10 mouse cellular contexts compared by ENCODE assay signal in genomic region chr4:115878216-115878678, GRCm38 (mm10). TPM values are rescaled to one million over a fixed set of nuclear protein-coding genes. Genes with fewer than 3 reads are reported as not detected.
DNase-seq lines count a peak whose midpoint lies in the region; ATAC-seq lines count a peak whose summit lies in the region.
"Had no signal": no experiment of that assay in that cellular context is flagged by ENCODE, and none has a peak within 500 bp of the region (broad histone marks: within the 10 kb centered on the region; RNA-seq: fewer than 3 reads in every experiment).

No protein-coding gene starts in this region.

- no peaks in the 10 kb centered on the region for H3K27me3 ChIP-seq in lung, embryonic 16.5 days (ENCODE audit: control insufficient read depth, insufficient read depth, low read depth, low read length)
- peaks cover 32% of the 10 kb centered on the region for H3K27me3 ChIP-seq in forebrain, embryonic 10.5 days (ENCODE audit: poor library complexity, severe bottlenecking)
- peaks cover 34% of the 10 kb centered on the region for H3K27me3 ChIP-seq in limb, embryonic 10.5 days (ENCODE audit: low read depth, poor library complexity, severe bottlenecking)

- H3K9ac ChIP-seq in lung, embryonic 16.5 days (ENCODE audit: low read length): peak overlapping the region; percentile 6; the same call in 1 of the 2 replicates

- no peaks in the 10 kb centered on the region for H3K9me3 ChIP-seq in lung, embryonic 16.5 days (ENCODE audit: control insufficient read depth, low read length)
- no peaks in the 10 kb centered on the region for H3K9me3 ChIP-seq in forebrain, embryonic 10.5 days
- H3K9me3 ChIP-seq in limb, embryonic 10.5 days (replicated peaks): no peaks in the 10 kb centered on the region

- 9% methylated on average over 11 of the region's 11 CpGs for WGBS in lung, embryonic 16.5 days
- 2% methylated on average over 11 of the region's 11 CpGs for WGBS in forebrain, embryonic 10.5 days
- WGBS in limb, embryonic 10.5 days: 2% methylated on average over 11 of the region's 11 CpGs

- H3K4me1 ChIP-seq in lung, embryonic 16.5 days (replicated peaks; ENCODE audit: control insufficient read depth, insufficient read depth, low read length): peaks cover 6% of the 10 kb centered on the region; the same call in 1 of the 2 replicates
- H3K4me1 ChIP-seq in forebrain, embryonic 10.5 days: peaks cover 60% of the 10 kb centered on the region
- H3K4me1 ChIP-seq in limb, embryonic 10.5 days: peaks cover 19% of the 10 kb centered on the region

- ATAC-seq in lung, embryonic 16.5 days (ENCODE audit: low read depth): peak; percentile 31; the same call in 1 of the 2 replicates

- no peaks in the 10 kb centered on the region for H3K36me3 ChIP-seq in lung, embryonic 16.5 days (ENCODE audit: control insufficient read depth, insufficient read depth, low read length)
- peaks cover 35% of the 10 kb centered on the region for H3K36me3 ChIP-seq in forebrain, embryonic 10.5 days (replicated peaks)
- H3K36me3 ChIP-seq in limb, embryonic 10.5 days: peaks cover 31% of the 10 kb centered on the region

- peak overlapping the region; percentile 25; the same call in 1 of the 2 replicates for H3K4me2 ChIP-seq in lung, embryonic 16.5 days (ENCODE audit: low read depth, low read length)

- no peak for DNase-seq in lung, postnatal 36 days
- peak; percentile 74 for DNase-seq in forebrain, embryonic 10.5 days (ENCODE audit: extremely low spot score, low spot score)
- DNase-seq in limb, embryonic 10.5 days (ENCODE audit: low spot score): peak; percentile 45
- DNase-seq in retina, embryonic 14.5 days (ENCODE audit: low spot score): peak; percentile 69
- DNase-seq in ovary, postnatal 10 days (ENCODE audit: low spot score): no peak
- no peak for DNase-seq in spleen, adult 18-20 months
- DNase-seq: cerebellum, postnatal 36 days; right cerebral cortex, postnatal 25 days; thymus, postnatal 4 days had no signal

- H3K4me3 ChIP-seq in lung, embryonic 16.5 days (ENCODE audit: low read length): no peak overlapping the region
- H3K4me3 ChIP-seq in forebrain, embryonic 10.5 days: peak overlapping the region; percentile 29
- H3K4me3 ChIP-seq in limb, embryonic 10.5 days: peak overlapping the region; percentile 8; the same call in 1 of the 2 replicates

- H3K27ac ChIP-seq in lung, embryonic 16.5 days (ENCODE audit: low read length): no peak overlapping the region
- peak overlapping the region; percentile 86 for H3K27ac ChIP-seq in forebrain, embryonic 10.5 days
- peak overlapping the region; percentile 57 for H3K27ac ChIP-seq in limb, embryonic 10.5 days

RNA-seq across cellular contexts. Expression of gene Kncn, which starts 6.0 kb away (rescaled TPM):
- polyA plus RNA-seq in lung, embryonic 16.5 days (2015; fragmentation: Nextera tagmentation; extraction: Ambion mirVana): not detected in 2 replicates
- not detected in 2 replicates for polyA plus RNA-seq in forebrain, embryonic 10.5 days (2016; fragmentation: Nextera tagmentation; extraction: Ambion mirVana)
- not detected in 2 replicates for polyA plus RNA-seq in limb, embryonic 10.5 days (2016; fragmentation: Nextera tagmentation; extraction: Ambion mirVana)

RNA-seq across cellular contexts. Expression of gene 6430628N08Rik, which starts 12.2 kb away (rescaled TPM):
- not detected in 2 replicates for polyA plus RNA-seq in lung, embryonic 16.5 days (2015; fragmentation: Nextera tagmentation; extraction: Ambion mirVana)
- polyA plus RNA-seq in forebrain, embryonic 10.5 days (2016; fragmentation: Nextera tagmentation; extraction: Ambion mirVana): 0.16 TPM in 1 of 2 replicates, not detected in the other
- 0.11 TPM in 1 of 2 replicates, not detected in the other for polyA plus RNA-seq in limb, embryonic 10.5 days (2016; fragmentation: Nextera tagmentation; extraction: Ambion mirVana)

RNA-seq across cellular contexts. Expression of gene Mknk1, which starts 39.2 kb away (rescaled TPM):
- polyA plus RNA-seq in lung, embryonic 16.5 days (2015; fragmentation: Nextera tagmentation; extraction: Ambion mirVana): 28.1 and 30.1 TPM in 2 replicates
- 26.5 and 26.8 TPM in 2 replicates for polyA plus RNA-seq in forebrain, embryonic 10.5 days (2016; fragmentation: Nextera tagmentation; extraction: Ambion mirVana)
- polyA plus RNA-seq in limb, embryonic 10.5 days (2016; fragmentation: Nextera tagmentation; extraction: Ambion mirVana): 23.1 and 29.6 TPM in 2 replicates

RNA-seq across cellular contexts. Expression of gene Mob3c, which starts 50.4 kb away (rescaled TPM):
- polyA plus RNA-seq in lung, embryonic 16.5 days (2015; fragmentation: Nextera tagmentation; extraction: Ambion mirVana): 14.2 and 15.6 TPM in 2 replicates
- 2.7 and 3.9 TPM in 2 replicates for polyA plus RNA-seq in forebrain, embryonic 10.5 days (2016; fragmentation: Nextera tagmentation; extraction: Ambion mirVana)
- 4.4 and 6.5 TPM in 2 replicates for polyA plus RNA-seq in limb, embryonic 10.5 days (2016; fragmentation: Nextera tagmentation; extraction: Ambion mirVana)

Comparison
In these comparisons a context has a peak if more than half of its experiments do, and no peak if none do; other contexts are left out.
1. DNase-seq: peak in forebrain, embryonic 10.5 days (single experiment), limb, embryonic 10.5 days (single experiment) and retina, embryonic 14.5 days (single experiment); none in lung, postnatal 36 days (single experiment), ovary, postnatal 10 days (single experiment) and spleen, adult 18-20 months (0 of 2).